Mouse (Mus musculus): ENCODE data around the gene Akap1.

The Akap1 gene

GRCm38 (mm10) chr11:88786816-88787215 lies 77.6 kb downstream of the Akap1 start:
- in situ Hi-C loops (cut with MboI, MseI), result no loop called here

- in situ Hi-C loops (cut with MboI, MseI), result no loop called here
These were observed 80.9 kb downstream of the Akap1 start for GRCm38 (mm10) chr11:88783525-88783924.

GRCm38 (mm10) chr11:88782531-88782930 lies 81.9 kb downstream of the Akap1 start:
- in situ Hi-C loops (cut with MboI, MseI), result no loop called here
